Mouse (Mus musculus) layer of hippocampus, adult 9-10 months (tissue): ENCODE data around the gene Klhdc2.
A peak's percentile ranks its signal among the peaks of the same experiment; 100 is the strongest.

ENCODE experiments used
- DNase-seq: peaks from one replicate; pipeline ENCODE4 v3.0.0; 2022; ENCODE audit warnings: low spot score

Gene Klhdc2

GRCm38 (mm10) chr12:69302171-69302570, 5.7 kb downstream of the Klhdc2 start:
- no peak for DNase-seq

DNA sequence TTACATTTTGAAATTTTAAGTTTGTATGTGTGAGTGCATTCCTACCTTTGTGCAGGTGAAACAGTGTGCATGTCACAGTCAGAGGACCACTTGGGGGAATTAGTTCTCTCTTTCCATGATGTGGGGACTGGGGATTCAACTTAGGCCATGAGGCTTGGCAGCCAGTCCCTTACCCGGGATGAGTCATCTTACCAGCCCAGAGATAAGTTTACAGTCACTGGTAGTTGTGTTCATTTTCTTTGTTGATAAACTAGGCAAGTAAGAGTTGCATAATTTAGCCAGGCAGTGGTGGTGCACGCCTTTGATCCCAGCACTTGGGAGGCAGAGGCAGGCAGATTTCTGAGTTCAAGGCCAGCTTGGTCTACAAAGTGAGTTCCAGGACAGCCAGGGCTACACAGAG, 7.6 kb downstream of the Klhdc2 start:
- DNase-seq: no peak

DNA sequence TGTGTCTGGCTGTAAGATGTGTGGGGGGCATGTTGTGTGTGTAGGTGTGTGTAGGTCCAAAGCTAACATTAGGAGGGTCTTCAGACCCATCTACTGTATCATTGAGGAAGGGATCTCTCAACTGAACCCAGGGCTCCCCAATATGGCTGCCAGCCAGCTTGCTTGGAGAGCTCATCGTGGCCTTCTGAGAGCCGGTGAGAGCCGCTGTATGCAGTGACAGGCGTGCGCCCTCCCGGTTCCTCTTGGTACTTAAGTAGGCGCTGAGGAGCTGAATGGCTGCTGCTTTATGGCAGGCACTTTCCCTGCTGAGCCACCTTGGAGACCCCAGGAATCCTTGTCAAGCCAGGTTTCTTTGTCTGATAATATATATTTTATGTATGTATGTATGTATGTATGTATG, 9.9 kb downstream of the Klhdc2 start:
- no peak for DNase-seq

DNA sequence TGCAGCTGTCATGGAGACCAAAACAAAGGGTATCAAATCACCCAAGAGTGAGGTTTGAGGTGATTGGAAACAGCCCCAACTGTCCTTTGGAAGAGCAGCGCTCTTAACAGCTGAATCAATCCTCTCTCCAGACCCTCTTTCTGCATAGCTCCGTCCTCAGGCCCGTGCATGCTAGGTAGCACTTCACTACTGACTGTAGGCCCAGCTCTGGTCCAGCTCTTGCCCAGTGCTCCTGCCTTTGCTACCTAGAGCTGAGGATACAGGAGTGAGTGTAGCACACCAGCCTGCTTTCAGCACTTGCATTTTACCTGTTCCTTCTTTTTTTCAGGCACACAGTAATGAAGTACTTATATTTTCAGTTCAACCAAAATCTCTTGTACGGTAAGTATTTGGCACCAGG, 13.2 kb downstream of the Klhdc2 start:
- DNase-seq: no peak

DNA sequence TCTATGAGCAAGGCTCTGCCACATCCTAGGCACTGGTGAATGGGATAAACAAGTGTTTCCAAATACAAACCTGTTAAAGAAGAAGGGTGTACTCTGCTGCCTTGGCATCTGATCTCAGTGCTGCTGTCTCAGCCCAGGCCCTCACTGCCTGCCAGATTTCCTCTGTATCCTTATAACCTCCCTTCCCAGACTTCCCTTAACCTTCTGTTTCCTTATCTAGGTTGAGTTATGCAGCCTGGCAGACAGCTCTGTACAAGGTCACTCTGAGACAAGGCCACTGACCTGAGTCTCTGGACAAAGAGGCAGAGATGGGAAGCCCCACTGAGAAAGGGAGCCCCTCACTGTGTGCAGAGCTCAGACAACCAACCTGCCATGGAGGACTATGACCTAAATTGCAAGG, 21.9 kb downstream of the Klhdc2 start:
- DNase-seq: no peak

- DNase-seq: no peak
Observed at GRCm38 (mm10) chr12:69331187-69331586, 34.7 kb downstream of the Klhdc2 start.

DNA sequence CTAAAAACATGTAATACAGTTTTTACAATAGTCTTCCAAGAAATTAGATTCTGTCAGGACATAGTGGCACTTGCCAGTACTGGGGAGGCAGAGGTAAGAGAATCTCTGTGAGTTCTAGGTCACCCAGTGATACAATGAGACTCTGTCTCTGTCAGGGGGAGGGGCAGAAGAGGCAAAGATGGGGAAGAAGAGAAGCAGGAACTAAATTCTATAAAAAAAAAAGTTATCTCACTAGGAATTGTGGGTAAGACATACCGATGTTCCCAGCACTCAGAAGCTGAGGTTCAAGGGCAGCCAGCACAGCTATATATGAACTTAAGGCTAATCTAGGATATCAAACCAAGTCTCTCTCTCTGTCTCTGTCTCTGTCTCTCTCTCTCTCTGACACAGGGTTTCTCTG, 35.7 kb downstream of the Klhdc2 start:
- DNase-seq: no peak

DNA sequence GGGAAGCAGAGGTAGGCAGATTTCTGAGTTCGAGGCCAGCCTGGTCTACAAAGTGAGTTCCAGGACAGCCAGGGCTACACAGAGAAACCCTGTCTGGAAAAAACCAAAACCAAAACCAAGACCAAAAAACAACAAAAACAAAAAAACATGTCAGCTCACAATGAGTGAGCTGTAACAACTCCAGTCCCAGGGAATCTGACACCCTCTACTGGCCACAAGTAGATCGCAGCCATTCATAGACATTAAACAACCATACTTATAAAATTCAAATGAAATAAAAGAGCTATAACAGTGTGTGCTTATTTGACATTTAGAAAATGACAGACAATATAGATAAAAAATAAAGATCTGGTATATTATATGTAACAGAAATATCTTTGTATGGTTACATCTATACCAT, 37.1 kb downstream of the Klhdc2 start:
- DNase-seq: no peak

DNA sequence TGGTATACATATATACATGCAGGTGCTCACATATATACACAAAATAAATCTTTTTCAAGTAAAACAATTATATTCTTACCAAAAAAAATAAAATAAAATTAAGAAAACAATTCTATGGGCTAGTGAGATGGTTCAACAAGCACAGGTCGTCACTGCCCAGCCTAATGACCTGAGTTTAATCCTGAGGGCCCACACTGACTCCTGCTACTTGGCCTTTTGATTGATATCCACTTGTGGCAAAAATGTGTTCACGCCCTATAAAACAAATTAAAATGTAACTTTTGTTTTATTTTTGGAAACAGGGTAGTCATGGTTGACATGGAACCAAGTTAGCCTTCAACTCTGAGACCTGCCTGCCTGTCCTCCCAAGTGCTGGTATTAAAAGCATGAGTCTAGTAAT, 53.4 kb downstream of the Klhdc2 start:
- no peak for DNase-seq

DNA sequence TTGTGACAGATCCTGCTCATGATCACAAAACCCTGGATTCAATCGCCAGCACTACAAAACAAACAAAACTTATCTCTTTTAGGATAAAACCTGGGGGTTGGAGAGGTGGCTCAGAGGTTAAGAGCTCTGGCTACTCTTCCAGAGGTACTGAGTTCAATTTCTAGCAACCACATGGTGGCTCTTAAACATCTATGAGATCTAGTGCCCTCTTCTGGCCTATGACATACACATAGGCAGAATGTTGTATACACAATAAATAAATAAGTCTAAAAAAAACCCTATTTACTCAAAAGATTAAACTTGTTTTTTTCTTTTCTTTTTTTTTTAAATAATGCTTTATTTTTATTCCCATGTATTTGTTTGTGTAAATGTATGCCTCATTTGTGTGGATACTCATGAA, 55.2 kb downstream of the Klhdc2 start:
- DNase-seq: no peak

- DNase-seq: peak; percentile 74
Observed at GRCm38 (mm10) chr12:69356546-69357299, 60.2 kb downstream of the Klhdc2 start, which contains the start of gene Nemf. Gene Nemf, minus strand, starts transcription at chr12:69357165.

- no peak for DNase-seq
Observed at GRCm38 (mm10) chr12:69357300-69357646, 60.8 kb downstream of the Klhdc2 start.
